Mouse (Mus musculus) kidney, adult 2 months (tissue): Measurements from ENCODE around the gene Esam. TPM values are rescaled to one million over a fixed set of nuclear protein-coding genes. Genes with fewer than 3 reads are reported as not detected.

Source experiments
- DNase-seq: peaks from one replicate; pipeline ENCODE4 v3.0.0; 2021
- H3K27ac ChIP-seq: fragments of 200-500 bp; 2 replicates; pipeline ENCODE4 v1.5.1; 2012; ENCODE audit warnings: low read depth, low read length, control low read depth, inconsistent platforms; ENCODE audit not compliant: insufficient read depth
- H3K27me3 ChIP-seq: fragments of 200-500 bp; replicated peaks from 2 replicates; pipeline ENCODE4 v1.6.1; 2012; ENCODE audit warnings: mild to moderate bottlenecking, moderate library complexity, low read length, inconsistent platforms; ENCODE audit not compliant: control insufficient read depth, insufficient read depth
- H3K36me3 ChIP-seq: fragments of 200-500 bp; 2 replicates; pipeline ENCODE4 v1.6.1; 2012; ENCODE audit warnings: mild to moderate bottlenecking, moderate library complexity, low read length, inconsistent platforms; ENCODE audit not compliant: control insufficient read depth, insufficient read depth
- H3K4me1 ChIP-seq: fragments of 200-500 bp; 2 replicates; pipeline ENCODE4 v1.6.1; 2011; ENCODE audit warnings: low read length; ENCODE audit not compliant: control insufficient read depth, insufficient read depth
- H3K4me3 ChIP-seq: fragments of 200-500 bp; 2 replicates; pipeline ENCODE4 v1.5.1; 2011; ENCODE audit warnings: mild to moderate bottlenecking, low read depth, low read length, control low read depth; ENCODE audit not compliant: insufficient read depth
- CTCF ChIP-seq: fragments of 200-500 bp; conservative IDR thresholded peaks from 2 replicates; pipeline ENCODE4 v1.5.1; 2011; ENCODE audit warnings: low read depth, mild to moderate bottlenecking, control low read depth, low read length, moderate library complexity, mixed read lengths; ENCODE audit not compliant: insufficient read depth, insufficient read length
- POLR2A ChIP-seq: fragments of 200-500 bp; IDR thresholded peaks from one replicate; pipeline ENCODE4 v1.6.1; 2011; ENCODE audit warnings: low read depth, low read length, control low read depth
- WGBS: fragments of 180-500 bp; shearing (Covaris S2); methylation state at CpG from one replicate; pipeline ENCODE4 v1.1.7; 2018; 5-methylcytosine and 5-hydroxymethylcytosine counted together
- polyA plus RNA-seq: library from polyadenylated mRNA; depleted of rRNA; stranded (reverse); fragments of >200 nt; gene quantifications from 2 replicates; pipeline ENCODE4 v1.2.3, GENCODE M21; 2012; rRNA removed

The Esam gene
- polyA plus RNA-seq, result 54.9 and 55.5 TPM in 2 replicates

GRCm38 (mm10) chr9:37527396-37528224, at the start of gene Esam:
Gene Esam, plus strand, starts transcription at chr9:37528078.
- Histone ChIP-seq H3K4me1 (no peaks in the 10 kb centered on the region; the same call in 1 of the 2 replicates), H3K27me3 (no peaks in the 10 kb centered on the region), H3K27ac (peak within 1 kb of the TSS; percentile 81), H3K4me3 (peak within 1 kb of the TSS; percentile 67), H3K36me3 (peaks cover 3% of the 10 kb centered on the region)
- TF ChIP-seq CTCF (no peak), POLR2A (peak; percentile 70)
- WGBS, result 14% methylated on average over 41 of the region's 41 CpGs
- DNase-seq, result peak; percentile 92

- no peak overlapping the region for H3K4me3 ChIP-seq
- H3K36me3 ChIP-seq, result no peaks in the 10 kb centered on the region
- 68% methylated on average over 5 of the region's 5 CpGs for WGBS
- TF ChIP-seq CTCF, result no peak
- no peak for TF ChIP-seq POLR2A
- H3K27ac ChIP-seq, result no peak overlapping the region
- peaks cover 5% of the 10 kb centered on the region; the same call in 1 of the 2 replicates for H3K4me1 ChIP-seq
- no peaks in the 10 kb centered on the region for H3K27me3 ChIP-seq
- no peak for DNase-seq
Measured at GRCm38 (mm10) chr9:37485146-37485545, 42.7 kb upstream of the Esam start.

GRCm38 (mm10) chr9:37488041-37488440, 39.8 kb upstream of the Esam start:
- DNase-seq, result no peak
- no peak overlapping the region for H3K4me3 ChIP-seq
- no peaks in the 10 kb centered on the region for H3K27me3 ChIP-seq
- H3K36me3 ChIP-seq, result no peaks in the 10 kb centered on the region
- H3K27ac ChIP-seq, result peak overlapping the region; percentile 94
- peaks cover 10% of the 10 kb centered on the region; the same call in 1 of the 2 replicates for H3K4me1 ChIP-seq
- no peak for TF ChIP-seq CTCF
- no peak for TF ChIP-seq POLR2A
- 49% methylated on average over 4 of the region's 4 CpGs for WGBS

- H3K4me3 ChIP-seq, result peak within 1 kb of the TSS; percentile 79
- DNase-seq, result peak; percentile 92
- under 1% methylated on average over 44 of the region's 44 CpGs for WGBS
- H3K27ac ChIP-seq, result peak within 1 kb of the TSS; percentile 94
- TF ChIP-seq POLR2A (no peak), CTCF (no peak)
- H3K4me1 ChIP-seq, result peaks cover 10% of the 10 kb centered on the region; the same call in 1 of the 2 replicates
- H3K36me3 ChIP-seq, result no peaks in the 10 kb centered on the region
- H3K27me3 ChIP-seq, result no peaks in the 10 kb centered on the region
Measured at GRCm38 (mm10) chr9:37488611-37489396, 39.1 kb upstream of the Esam start, which contains the start of gene Msantd2. Gene Msantd2, plus strand, starts transcription at chr9:37489319.

- peak; percentile 52 for DNase-seq
Measured at GRCm38 (mm10) chr9:37489446-37490120, 38.3 kb upstream of the Esam start.

GRCm38 (mm10) chr9:37495761-37496160, 32.1 kb upstream of the Esam start:
- H3K27ac ChIP-seq, result no peak overlapping the region
- H3K4me1 ChIP-seq, result no peaks in the 10 kb centered on the region
- H3K27me3 ChIP-seq, result no peaks in the 10 kb centered on the region
- WGBS, result 64% methylated on average over 3 of the region's 3 CpGs
- H3K36me3 ChIP-seq, result no peaks in the 10 kb centered on the region
- TF ChIP-seq POLR2A, result no peak
- TF ChIP-seq CTCF, result no peak
- no peak for DNase-seq
- no peak overlapping the region for H3K4me3 ChIP-seq

More at GRCm38 (mm10) chr9:37489446-37490120, 38.3 kb upstream of the Esam start:
- Histone ChIP-seq H3K4me1 (peaks cover 10% of the 10 kb centered on the region; the same call in 1 of the 2 replicates), H3K36me3 (no peaks in the 10 kb centered on the region), H3K27ac (no peak overlapping the region), H3K4me3 (peak overlapping the region; percentile 79), H3K27me3 (no peaks in the 10 kb centered on the region)
- TF ChIP-seq CTCF (no peak), POLR2A (no peak)
- under 1% methylated on average over 75 of the region's 75 CpGs for WGBS
